Mouse (Mus musculus) WW6 (cell line): ENCODE results near the gene Clic6.
"Not testable (repeated sequence)": the region's sequence is repeated elsewhere in the genome, so short reads cannot be mapped to it uniquely, and the experiment has no call there.

Source experiments
- DNase-seq: peaks from one replicate; pipeline ENCODE4 v3.0.0-alpha.2; 2013; ENCODE audit warnings: low read depth, low spot score

Clic6 gene

GRCm38 (mm10) chr16:92470706-92471105 lies 14.8 kb upstream of the Clic6 start, which contains the start of gene Rcan1:
Gene Rcan1 (minus strand): TSS chr16:92470867.
- DNase-seq: no peak

GRCm38 (mm10) chr16:92472898-92473297 lies 12.6 kb upstream of the Clic6 start:
- no peak for DNase-seq

GRCm38 (mm10) chr16:92475093-92475860 lies 10.3 kb upstream of the Clic6 start:
- no peak for DNase-seq

GRCm38 (mm10) chr16:92478561-92479150 lies 6.9 kb upstream of the Clic6 start:
- no peak for DNase-seq

GRCm38 (mm10) chr16:92487086-92487485 lies 1.6 kb downstream of the Clic6 start:
- no peak for DNase-seq

- DNase-seq: no peak
These were observed 2.0 kb downstream of the Clic6 start for GRCm38 (mm10) chr16:92487489-92487888.

- DNase-seq: no peak
These were observed 2.9 kb downstream of the Clic6 start for GRCm38 (mm10) chr16:92488456-92488855.

- no peak for DNase-seq
These were observed 3.8 kb downstream of the Clic6 start for GRCm38 (mm10) chr16:92489356-92489755.

- no peak for DNase-seq
These were observed 12.5 kb downstream of the Clic6 start for GRCm38 (mm10) chr16:92497851-92498588.

GRCm38 (mm10) chr16:92498589-92498981 lies 13.0 kb downstream of the Clic6 start:
- DNase-seq: no peak

GRCm38 (mm10) chr16:92499324-92499723 lies 13.8 kb downstream of the Clic6 start:
- DNase-seq: no peak

- no peak for DNase-seq
These were observed 15.0 kb downstream of the Clic6 start for GRCm38 (mm10) chr16:92500534-92500933.

GRCm38 (mm10) chr16:92503105-92503504 lies 17.6 kb downstream of the Clic6 start:
- DNase-seq: no peak

- no peak for DNase-seq
These were observed 22.0 kb downstream of the Clic6 start for GRCm38 (mm10) chr16:92507573-92507972.

- DNase-seq: no peak
These were observed 25.6 kb downstream of the Clic6 start for GRCm38 (mm10) chr16:92510835-92511772.

GRCm38 (mm10) chr16:92511773-92512391 lies 26.3 kb downstream of the Clic6 start:
- DNase-seq: no peak

GRCm38 (mm10) chr16:92514896-92515295 lies 29.4 kb downstream of the Clic6 start:
- not testable (repeated sequence) for DNase-seq

- no peak for DNase-seq
These were observed 30.6 kb downstream of the Clic6 start for GRCm38 (mm10) chr16:92516139-92516538.

- DNase-seq: no peak
These were observed 33.2 kb downstream of the Clic6 start for GRCm38 (mm10) chr16:92518718-92519117.

- no peak for DNase-seq
These were observed 34.4 kb downstream of the Clic6 start for GRCm38 (mm10) chr16:92519820-92520492.
